Mouse (Mus musculus) bone marrow macrophage, adult 2 months (primary cell): ENCODE results near the gene Arhgap6. TPM values are rescaled to one million over a fixed set of nuclear protein-coding genes. Genes with fewer than 3 reads are reported as not detected.

Experiments used
- H3K27ac ChIP-seq: 2 replicates; pipeline ENCODE4 v1.5.1; 2012; ENCODE audit warnings: low read depth, low read length; ENCODE audit not compliant: insufficient read depth
- H3K4me1 ChIP-seq: 2 replicates; pipeline ENCODE4 v1.6.1; 2012; ENCODE audit warnings: low read length; ENCODE audit not compliant: control insufficient read depth, insufficient read depth
- H3K4me3 ChIP-seq: 2 replicates; pipeline ENCODE4 v1.5.1; 2012; ENCODE audit warnings: mild to moderate bottlenecking, low read length, moderate library complexity; ENCODE audit not compliant: insufficient read depth
- CTCF ChIP-seq: IDR thresholded peaks from 2 replicates; pipeline ENCODE4 v1.5.1; 2012; ENCODE audit warnings: low read depth, mild to moderate bottlenecking, low read length, moderate library complexity
- POLR2A ChIP-seq: IDR thresholded peaks from 2 replicates; pipeline ENCODE4 v1.6.1; 2012; ENCODE audit warnings: mild to moderate bottlenecking, low read depth, low read length, borderline replicate concordance
- polyA plus RNA-seq: library from polyadenylated mRNA; stranded (reverse); fragments of >200 nt; gene quantifications from 2 replicates; pipeline ENCODE4 v1.2.4, GENCODE M21; 2012; ENCODE audit not compliant: missing spikeins, insufficient read depth, insufficient read length

The Arhgap6 gene
- polyA plus RNA-seq, 1 experiment: 15.7 TPM

DNA sequence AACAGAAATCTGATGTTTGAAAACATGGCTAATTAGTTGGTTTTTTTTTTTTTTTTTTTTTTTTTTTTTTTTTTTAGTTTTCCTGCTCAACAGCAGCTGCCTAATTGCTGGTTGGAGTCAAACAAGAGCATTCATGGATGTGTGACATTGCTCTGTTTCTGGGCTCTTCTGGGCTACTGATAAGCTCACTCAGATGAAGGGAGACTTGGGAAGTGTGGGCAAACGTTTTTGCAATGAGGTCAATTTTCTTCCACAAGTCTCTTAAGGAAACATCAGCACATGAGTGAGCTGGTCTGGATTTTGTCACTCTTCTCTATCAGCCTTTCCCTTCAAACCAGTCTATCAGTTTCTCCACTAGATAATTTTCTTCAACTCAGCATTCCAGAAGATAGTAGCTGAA, 79.8 kb downstream of the Arhgap6 start:
- no peaks in the 10 kb centered on the region for H3K4me1 ChIP-seq
- H3K4me3 ChIP-seq: no peak overlapping the region
- no peak overlapping the region for H3K27ac ChIP-seq
- no peak for TF ChIP-seq CTCF
- no peak for TF ChIP-seq POLR2A

DNA sequence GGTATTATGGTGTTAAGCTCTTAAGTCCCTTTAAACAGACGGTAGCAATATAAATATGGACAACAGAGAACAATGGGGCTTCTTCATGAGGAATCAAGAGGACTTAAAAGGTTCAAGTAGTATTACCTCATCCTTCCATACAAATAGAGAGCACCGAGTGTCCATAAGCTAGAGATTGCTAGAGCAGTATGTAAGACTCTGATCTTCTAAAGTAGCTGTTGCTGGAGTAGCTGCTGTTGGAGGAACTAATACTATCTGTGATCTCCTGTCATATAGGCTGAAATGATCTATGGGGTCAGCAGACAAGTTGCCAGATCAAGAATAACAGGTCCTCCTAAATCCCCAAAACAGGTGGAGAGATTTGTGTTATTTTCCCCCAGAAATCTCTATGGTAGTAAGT, 108.7 kb downstream of the Arhgap6 start:
- Histone ChIP-seq H3K4me3 (no peak overlapping the region), H3K4me1 (0 out of 2 replicates have a peak, but pooled peaks cover 3% of the 10 kb centered on the region), H3K27ac (no peak overlapping the region)
- TF ChIP-seq POLR2A (no peak), CTCF (no peak)

DNA sequence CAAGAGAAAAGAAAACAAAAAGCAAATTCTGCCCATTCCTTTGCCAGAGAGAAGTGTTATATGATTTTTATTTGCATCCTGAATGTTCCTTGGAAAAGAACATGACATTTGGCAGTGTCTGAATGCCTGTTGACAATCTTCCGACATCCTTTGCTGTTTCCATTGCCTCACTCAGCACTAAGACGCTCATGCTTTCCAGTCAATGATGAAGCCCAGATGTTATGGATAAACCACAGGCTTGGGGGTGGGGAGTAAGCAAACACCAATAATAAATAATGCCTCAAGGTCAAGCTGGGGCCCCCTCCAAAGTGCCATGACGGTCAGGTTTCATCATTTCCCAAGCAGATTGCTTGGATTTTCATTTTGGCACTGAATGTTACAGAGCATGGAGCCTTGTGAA, 109.2 kb downstream of the Arhgap6 start:
- H3K27ac ChIP-seq: no peak overlapping the region
- TF ChIP-seq POLR2A (no peak), CTCF (no peak)
- no peak overlapping the region for H3K4me3 ChIP-seq
- H3K4me1 ChIP-seq: 0 out of 2 replicates have a peak, but pooled peaks cover 3% of the 10 kb centered on the region

- H3K4me3 ChIP-seq: no peak overlapping the region
- no peak for TF ChIP-seq POLR2A
- no peak overlapping the region for H3K27ac ChIP-seq
- H3K4me1 ChIP-seq: 0 out of 2 replicates have a peak, but pooled peaks cover 3% of the 10 kb centered on the region
These were observed 112.7 kb downstream of the Arhgap6 start for GRCm38 (mm10) chrX:168907586-168907985.

DNA sequence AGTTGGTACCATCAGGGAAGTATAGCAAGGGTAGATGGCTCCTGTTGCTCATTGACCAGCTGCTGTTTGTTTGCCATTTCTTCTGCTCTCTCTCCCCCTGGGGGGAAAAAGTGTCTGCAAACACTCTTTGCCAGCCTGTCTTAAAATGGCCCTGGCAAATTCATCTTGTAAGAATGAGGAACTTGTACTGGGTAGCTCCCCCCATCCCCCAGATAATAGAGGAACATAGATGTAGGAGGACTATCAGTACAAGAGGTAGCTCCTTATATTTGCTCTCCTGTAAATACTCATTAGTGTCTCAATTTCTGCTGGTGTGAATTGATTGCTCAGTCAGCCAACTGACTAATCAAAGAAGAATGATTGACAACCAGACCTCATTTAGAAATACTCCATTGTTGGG, 118.6 kb downstream of the Arhgap6 start:
- Histone ChIP-seq H3K4me3 (no peak overlapping the region), H3K27ac (no peak overlapping the region), H3K4me1 (no peaks in the 10 kb centered on the region)
- TF ChIP-seq CTCF: no peak
- no peak for TF ChIP-seq POLR2A

GRCm38 (mm10) chrX:168920942-168921341, 126.0 kb downstream of the Arhgap6 start:
- Histone ChIP-seq H3K4me1 (no peaks in the 10 kb centered on the region), H3K27ac (no peak overlapping the region), H3K4me3 (no peak overlapping the region)
- no peak for TF ChIP-seq POLR2A
- TF ChIP-seq CTCF: no peak

- no peak overlapping the region for H3K27ac ChIP-seq
- TF ChIP-seq POLR2A: no peak
- TF ChIP-seq CTCF: no peak
- H3K4me3 ChIP-seq: no peak overlapping the region
- no peaks in the 10 kb centered on the region for H3K4me1 ChIP-seq
These were observed 137.5 kb downstream of the Arhgap6 start for GRCm38 (mm10) chrX:168932420-168932819.

DNA sequence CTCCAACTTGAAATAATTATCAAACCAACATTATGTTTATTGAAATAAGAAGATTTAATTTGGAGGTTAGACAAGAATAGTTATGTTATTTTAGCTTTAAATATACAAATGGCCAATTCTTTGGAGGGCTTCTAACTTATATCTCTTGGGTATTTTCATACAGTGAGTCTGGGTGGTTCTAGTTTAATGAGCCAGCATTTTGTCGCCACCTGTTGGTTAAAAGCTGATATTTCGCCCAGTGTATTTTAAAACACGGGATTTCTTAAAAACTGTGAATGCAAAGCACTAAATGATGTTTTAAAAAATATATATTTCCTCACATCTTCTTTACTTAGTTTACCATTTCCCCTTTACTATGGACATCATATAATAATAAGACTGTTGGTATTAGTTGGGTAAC, 140.5 kb downstream of the Arhgap6 start:
- TF ChIP-seq CTCF (no peak), POLR2A (no peak)
- no peak overlapping the region for H3K4me3 ChIP-seq
- no peak overlapping the region for H3K27ac ChIP-seq
- H3K4me1 ChIP-seq: no peaks in the 10 kb centered on the region

- Histone ChIP-seq H3K27ac (no peak overlapping the region), H3K4me3 (no peak overlapping the region), H3K4me1 (no peaks in the 10 kb centered on the region)
- TF ChIP-seq CTCF (no peak), POLR2A (no peak)
These were observed 143.0 kb downstream of the Arhgap6 start for GRCm38 (mm10) chrX:168937941-168938340.

- no peaks in the 10 kb centered on the region for H3K4me1 ChIP-seq
- no peak overlapping the region for H3K4me3 ChIP-seq
- no peak for TF ChIP-seq CTCF
- no peak for TF ChIP-seq POLR2A
- no peak overlapping the region for H3K27ac ChIP-seq
These were observed 146.8 kb downstream of the Arhgap6 start for GRCm38 (mm10) chrX:168941684-168942083.

- Histone ChIP-seq H3K27ac (no peak overlapping the region), H3K4me1 (no peaks in the 10 kb centered on the region), H3K4me3 (no peak overlapping the region)
- TF ChIP-seq POLR2A (no peak), CTCF (no peak)
These were observed 148.3 kb downstream of the Arhgap6 start for GRCm38 (mm10) chrX:168943217-168943616.
